Mouse (Mus musculus): ENCODE measurements around the gene Tcp10b.
"Not testable (repeated sequence)": the region's sequence is repeated elsewhere in the genome, so short reads cannot be mapped to it uniquely, and the experiment has no call there.

- TF ChIP-seq POLR2A (IDR thresholded peaks at IDR 0.05; ENCODE audit: borderline replicate concordance, extremely low read depth, low read depth, low read length); CTCF (IDR thresholded peaks at IDR 0.05; ENCODE audit: insufficient read depth, low read length): not testable (repeated sequence)
These were observed 24.2 kb upstream of the Tcp10b start for GRCm38 (mm10) chr17:13036627-13037192.

Data from lung, adult 2 months (tissue).